Mouse (Mus musculus) heart, adult 2 months (tissue): ENCODE measurements around the gene Zfp568.

Experiments
- CTCF ChIP-seq: fragments of 200-600 bp; IDR thresholded peaks from 2 replicates; pipeline ENCODE4 v1.8.1; 2022; ENCODE audit warnings: antibody characterized with exemption, mild to moderate bottlenecking, moderate library complexity
- POLR2A ChIP-seq: fragments of 200-500 bp; IDR thresholded peaks from 2 replicates; pipeline ENCODE4 v1.6.1; 2011; ENCODE audit warnings: mild to moderate bottlenecking, low read depth, low read length, control low read depth; ENCODE audit not compliant: insufficient read depth

- no peak for TF ChIP-seq CTCF
- no peak for TF ChIP-seq POLR2A
Observed at GRCm38 (mm10) chr7:29953086-29953485, 30.7 kb upstream of the Zfp568 start.
